In genomic region chr10:31307024-31307598, GRCm38 (mm10) we compare ENCODE assay signal across 33 mouse cellular contexts. TPM values are rescaled to one million over a fixed set of nuclear protein-coding genes. Genes with fewer than 3 reads are reported as not detected.
DNase-seq lines count a peak whose midpoint lies in the region; ATAC-seq and TF ChIP-seq lines count a peak whose summit lies in the region.
"Had no signal": no experiment of that assay in that cellular context is flagged by ENCODE, and none has a peak within 500 bp of the region (broad histone marks: within the 10 kb centered on the region; RNA-seq: fewer than 3 reads in every experiment).

No protein-coding gene starts in this region.

- H3K9ac ChIP-seq in MEL (ENCODE audit: control insufficient read depth, low read depth, low read length, poor library complexity, severe bottlenecking) = no peak overlapping the region
- H3K9ac ChIP-seq in limb, embryonic 11.5 days (ENCODE audit: low read length) = no peak overlapping the region
- H3K9ac ChIP-seq: forebrain, embryonic 13.5 days; heart, embryonic 15.5 days; hindbrain, embryonic 13.5 days; kidney, embryonic 15.5 days; limb, embryonic 15.5 days; liver, embryonic 13.5 days had no signal

- no peak for TF ChIP-seq CTCF in MEL (IDR thresholded peaks at IDR 0.05 in 2 of 3, conservative IDR thresholded peaks at IDR 0.05 in 1 of 3; ENCODE audit: control insufficient read depth in 1 of 3, insufficient read depth in 1 of 3, low read depth in 2 of 3, low read length in 3 of 3, poor library complexity in 1 of 3, severe bottlenecking in 1 of 3)

- H3K79me2 ChIP-seq in MEL (ENCODE audit: control insufficient read depth, insufficient read depth, low read length, poor library complexity) = no peaks in the 10 kb centered on the region

- H3K27ac ChIP-seq in MEL (ENCODE audit: control insufficient read depth, low read depth, low read length) = peak overlapping the region; percentile 77
- no peak overlapping the region for H3K27ac ChIP-seq in embryonic facial prominence, embryonic 10.5 days (replicated peaks)
- H3K27ac ChIP-seq in limb, embryonic 11.5 days (replicated peaks; ENCODE audit: low read depth, low read length) = no peak overlapping the region
- H3K27ac ChIP-seq: forebrain, embryonic 13.5 days; heart, embryonic 10.5 days; heart, embryonic 15.5 days; hindbrain, embryonic 13.5 days; kidney, embryonic 15.5 days; limb, embryonic 15.5 days; liver, embryonic 13.5 days; macrophage; midbrain, embryonic 10.5 days had no signal

- H3K4me3 ChIP-seq in MEL (ENCODE audit: control insufficient read depth in 1 of 2, insufficient read depth in 1 of 2, low read depth in 2 of 2, low read length in 2 of 2) = no peak overlapping the region
- no peak overlapping the region for H3K4me3 ChIP-seq in embryonic facial prominence, embryonic 10.5 days
- H3K4me3 ChIP-seq in limb, embryonic 11.5 days (ENCODE audit: low read depth, low read length) = no peak overlapping the region
- H3K4me3 ChIP-seq: erythroblast, embryonic 14.5 days; forebrain, embryonic 13.5 days; heart, embryonic 10.5 days; heart, embryonic 15.5 days; hindbrain, embryonic 13.5 days; kidney, embryonic 15.5 days; limb, embryonic 15.5 days; liver, embryonic 13.5 days; midbrain, embryonic 10.5 days had no signal

- peak; percentile 65; the same call in 1 of the 2 replicates for ATAC-seq in limb, embryonic 11.5 days (ENCODE audit: insufficient number of reproducible peaks, low FRiP score, low TSS enrichment, low read depth)
- ATAC-seq: forebrain, embryonic 13.5 days; Patski had no signal

- 15% methylated on average over 1 of the region's 1 CpGs for WGBS in embryonic facial prominence, embryonic 10.5 days
- 8% methylated on average over 1 of the region's 1 CpGs for WGBS in limb, embryonic 11.5 days

- peak; percentile 77 to 86 for TF ChIP-seq EP300 in MEL (IDR thresholded peaks at IDR 0.05; ENCODE audit: low read depth in 1 of 2, low read length in 2 of 2)

- peaks cover 0 to 12% of the 10 kb centered on the region in 2 experiments; a peak in 2 of 4 replicates for H3K36me3 ChIP-seq in MEL (ENCODE audit: control insufficient read depth in 1 of 2, insufficient read depth in 2 of 2, low read length in 2 of 2)
- H3K36me3 ChIP-seq in embryonic facial prominence, embryonic 10.5 days (replicated peaks) = no peaks in the 10 kb centered on the region
- H3K36me3 ChIP-seq in limb, embryonic 11.5 days (ENCODE audit: control insufficient read depth, insufficient read depth, low read length) = no peaks in the 10 kb centered on the region
- H3K36me3 ChIP-seq: heart, embryonic 10.5 days; heart, embryonic 15.5 days; hindbrain, embryonic 13.5 days; kidney, embryonic 15.5 days; limb, embryonic 15.5 days; liver, embryonic 13.5 days; midbrain, embryonic 10.5 days had no signal

- H3K4me2 ChIP-seq in limb, embryonic 11.5 days (ENCODE audit: low read depth, severe bottlenecking) = no peak overlapping the region
- H3K4me2 ChIP-seq: forebrain, embryonic 13.5 days; heart, embryonic 15.5 days; hindbrain, embryonic 13.5 days; kidney, embryonic 15.5 days; limb, embryonic 15.5 days; liver, embryonic 13.5 days had no signal

- intact Hi-C loops in left cerebral cortex, postnatal 36 days (cut with DNase I) = no loop called here

- TF ChIP-seq POLR2A in MEL (IDR thresholded peaks at IDR 0.05; ENCODE audit: control insufficient read depth in 1 of 2, insufficient read depth in 1 of 2, low read depth in 1 of 2, low read length in 2 of 2, poor library complexity in 1 of 2) = no peak

- TF ChIP-seq RAD21 in MEL (IDR thresholded peaks at IDR 0.05; ENCODE audit: low read depth, low read length) = no peak

- peak; percentile 58 for DNase-seq in embryo, embryonic 10 days (ENCODE audit: low spot score)
- DNase-seq in embryo, embryonic 9.5 days (ENCODE audit: extremely low spot score) = no peak
- peak; percentile 75 for DNase-seq in MEL (ENCODE audit: low read depth, low spot score)
- DNase-seq in embryonic facial prominence, embryonic 10.5 days (ENCODE audit: low spot score) = peak; percentile 54
- DNase-seq in limb, embryonic 11.5 days (ENCODE audit: low spot score) = peak; percentile 52
- no peak for DNase-seq in spleen, postnatal 4 days (ENCODE audit: low spot score in 2 of 2)
- DNase-seq in ovary, postnatal 14 days (ENCODE audit: low spot score) = no peak
- DNase-seq in left cerebral cortex, postnatal 36 days (ENCODE audit: low spot score in 2 of 2) = no peak
- DNase-seq: adrenal gland, postnatal 10 days; cerebellum, adult 11-12 months; cerebellum, adult 9-11 months; gastrocnemius, postnatal 14 days; heart, adult 11 months; heart, postnatal 36 days; kidney, adult 18-20 months; kidney, postnatal 25 days; liver, embryonic 13.5 days; lung, adult 2 months; lung, postnatal 10 days; retina, postnatal 1 day; right cerebral cortex, postnatal 14 days; thymus, postnatal 25 days had no signal

- H3K9me3 ChIP-seq in MEL (replicated peaks; ENCODE audit: insufficient read depth, low read length) = no peaks in the 10 kb centered on the region
- no peaks in the 10 kb centered on the region for H3K9me3 ChIP-seq in embryonic facial prominence, embryonic 10.5 days
- H3K9me3 ChIP-seq in limb, embryonic 11.5 days (ENCODE audit: control insufficient read depth, low read length) = no peaks in the 10 kb centered on the region
- H3K9me3 ChIP-seq: forebrain, embryonic 13.5 days; heart, embryonic 10.5 days; heart, embryonic 15.5 days; hindbrain, embryonic 13.5 days; kidney, embryonic 15.5 days; limb, embryonic 15.5 days; liver, embryonic 13.5 days; midbrain, embryonic 10.5 days had no signal

- peaks cover 0 to 7% of the 10 kb centered on the region in 2 experiments; a peak in 3 of 4 replicates for H3K4me1 ChIP-seq in MEL (ENCODE audit: control insufficient read depth in 1 of 2, insufficient read depth in 2 of 2, low read length in 2 of 2)
- peaks cover 12% of the 10 kb centered on the region for H3K4me1 ChIP-seq in embryonic facial prominence, embryonic 10.5 days
- no peaks in the 10 kb centered on the region for H3K4me1 ChIP-seq in limb, embryonic 11.5 days (ENCODE audit: control insufficient read depth, insufficient read depth, low read length)
- H3K4me1 ChIP-seq: forebrain, embryonic 13.5 days; heart, embryonic 10.5 days; heart, embryonic 15.5 days; hindbrain, embryonic 13.5 days; kidney, embryonic 15.5 days; limb, embryonic 15.5 days; midbrain, embryonic 10.5 days had no signal

- peaks cover 0 to 3% of the 10 kb centered on the region in 2 experiments; a peak in 1 of 4 replicates for H3K27me3 ChIP-seq in MEL (ENCODE audit: control insufficient read depth in 1 of 2, insufficient read depth in 2 of 2, low read length in 2 of 2)
- H3K27me3 ChIP-seq in embryonic facial prominence, embryonic 10.5 days (replicated peaks; ENCODE audit: low read depth, poor library complexity, severe bottlenecking) = no peaks in the 10 kb centered on the region
- H3K27me3 ChIP-seq in limb, embryonic 11.5 days (ENCODE audit: control insufficient read depth, insufficient read depth, low read length) = no peaks in the 10 kb centered on the region
- H3K27me3 ChIP-seq: CH12.LX; forebrain, embryonic 13.5 days; heart, embryonic 15.5 days; hindbrain, embryonic 13.5 days; kidney, embryonic 15.5 days; limb, embryonic 15.5 days; liver, embryonic 13.5 days had no signal

TF ChIP-seq in MEL, 35 proteins besides CTCF, POLR2A, EP300 and RAD21:
- TF ChIP-seq NELFE (IDR thresholded peaks at IDR 0.05; ENCODE audit: low read depth, low read length) = no peak
- peak; percentile 88 for TF ChIP-seq RCOR1 (IDR thresholded peaks at IDR 0.05; ENCODE audit: low read depth, low read length)
- peak; percentile 85 for TF ChIP-seq GATA1 (IDR thresholded peaks at IDR 0.05; ENCODE audit: low read depth, low read length)
- TF ChIP-seq MYB (IDR thresholded peaks at IDR 0.05; ENCODE audit: low read depth, low read length) = peak; percentile 75
- no peak for TF ChIP-seq TAL1 (IDR thresholded peaks at IDR 0.05; ENCODE audit: low read length)
- TF ChIP-seq TBP (IDR thresholded peaks at IDR 0.05; ENCODE audit: low read depth, low read length) = no peak
- no peak for TF ChIP-seq POLR2AphosphoS5 (IDR thresholded peaks at IDR 0.05; ENCODE audit: borderline replicate concordance, low read depth, low read length)
- 0 out of 2 replicates have a peak, but pooled peaks have one; percentile 30 for TF ChIP-seq TCF12 (IDR thresholded peaks at IDR 0.05; ENCODE audit: low read depth, low read length)
- peak; percentile 21; the same call in 1 of the 2 replicates for TF ChIP-seq ETS1 (IDR thresholded peaks at IDR 0.05; ENCODE audit: low read depth, low read length)
- no peak for TF ChIP-seq SMC3 (IDR thresholded peaks at IDR 0.05; ENCODE audit: low read depth, low read length)

RNA-seq across cellular contexts. Expression of gene Hddc2, which starts 6.1 kb away (rescaled TPM):
- total RNA-seq in MEL (2012; rRNA removed) = 41.0 and 51.6 TPM in 2 replicates
- polyA plus RNA-seq in MEL (2012; ENCODE audit: insufficient read depth in 1 of 2, insufficient read length in 2 of 2, low read depth in 1 of 2, low replicate concordance in 2 of 2, missing spikeins in 1 of 2) = 10 to 100 TPM in 1 of 2 experiments, not detected in 1; 40.5 TPM
- polyA plus RNA-seq in embryonic facial prominence, embryonic 10.5 days (2016; fragmentation: Nextera tagmentation; extraction: Ambion mirVana) = 94.9 and 97.4 TPM in 2 replicates
- polyA plus RNA-seq in limb, embryonic 11.5 days (2014; fragmentation: Nextera tagmentation; extraction: Ambion mirVana) = 84.6 and 97.1 TPM in 2 replicates
- total RNA-seq in left cerebral cortex, postnatal 36 days (2021) = 10 to 100 TPM; 19.5 to 20.8 TPM
- polyA plus RNA-seq: erythroblast, embryonic 14.5 days had no signal

Comparison
In these comparisons a context has a peak if more than half of its experiments do, and no peak if none do; other contexts are left out.
1. DNase-seq: peak in embryo, embryonic 10 days (single experiment), MEL (single experiment), embryonic facial prominence, embryonic 10.5 days (single experiment) and limb, embryonic 11.5 days (single experiment); none in embryo, embryonic 9.5 days (single experiment), spleen, postnatal 4 days (0 of 2), ovary, postnatal 14 days (single experiment) and left cerebral cortex, postnatal 36 days (0 of 2).